Mouse (Mus musculus) lung, postnatal 0 days (tissue): ENCODE measurements around the gene Nfic. TPM values are rescaled to one million over a fixed set of nuclear protein-coding genes. Genes with fewer than 3 reads are reported as not detected.

Experiments
- ATAC-seq: fragments of 200-750 bp; cut with Nextera tagmentation; 2 replicates; pipeline ENCODE4 v1.8.0; 2017; ENCODE audit warnings: moderate library complexity
- DNase-seq: peaks from one replicate; pipeline ENCODE4 v3.0.0-alpha.2; 2016; ENCODE audit warnings: low spot score
- H3K27ac ChIP-seq: fragments of 300-500 bp; sonication (generic); 2 replicates; pipeline ENCODE4 v1.5.1; 2014; ENCODE audit warnings: antibody characterized with exemption, mild to moderate bottlenecking, low read length, mixed read lengths
- H3K27me3 ChIP-seq: fragments of 300-500 bp; sonication (generic); replicated peaks from 2 replicates; pipeline ENCODE4 v1.6.1; 2014; ENCODE audit warnings: low read length, mixed read lengths; ENCODE audit not compliant: insufficient read depth
- H3K36me3 ChIP-seq: fragments of 300-500 bp; sonication (generic); 2 replicates; pipeline ENCODE4 v1.6.1; 2014; ENCODE audit warnings: low read length, mixed read lengths; ENCODE audit not compliant: insufficient read depth
- H3K4me1 ChIP-seq: fragments of 300-500 bp; sonication (generic); 2 replicates; pipeline ENCODE4 v1.6.1; 2014; ENCODE audit warnings: antibody characterized with exemption, low read depth, low read length, mixed read lengths; ENCODE audit not compliant: insufficient read depth
- H3K4me2 ChIP-seq: fragments of 300-500 bp; sonication (generic); replicated peaks from 2 replicates; pipeline ENCODE4 v1.6.1; 2014; ENCODE audit warnings: low read depth, mild to moderate bottlenecking, low read length, moderate library complexity, mixed read lengths
- H3K4me3 ChIP-seq: fragments of 300-500 bp; sonication (generic); 2 replicates; pipeline ENCODE4 v1.5.1; 2014; ENCODE audit warnings: low read depth, low read length
- H3K9ac ChIP-seq: fragments of 300-500 bp; sonication (generic); replicated peaks from 2 replicates; pipeline ENCODE4 v1.6.1; 2014; ENCODE audit warnings: low read depth, mild to moderate bottlenecking
- H3K9me3 ChIP-seq: fragments of 300-500 bp; sonication (generic); 2 replicates; pipeline ENCODE4 v1.6.1; 2016; ENCODE audit warnings: low read length, mixed read lengths
- CTCF ChIP-seq: IDR thresholded peaks from 2 replicates; pipeline ENCODE4 v1.5.1; 2016; ENCODE audit warnings: antibody characterized with exemption, mild to moderate bottlenecking
- EP300 ChIP-seq: IDR thresholded peaks from 2 replicates; pipeline ENCODE4 v1.6.1; 2016; ENCODE audit warnings: antibody characterized with exemption, mild to moderate bottlenecking, control low read depth
- WGBS: fragments of 180-500 bp; shearing (Covaris S2); extraction: QIAGEN DNeasy Blood & Tissue Kit; methylation state at CpG from one replicate; pipeline ENCODE4 v1.1.7; 2014; 5-methylcytosine and 5-hydroxymethylcytosine counted together
- polyA plus RNA-seq: library from polyadenylated mRNA; unstranded; fragments of >200 nt; fragmentation: Nextera tagmentation; extraction: Ambion mirVana; gene quantifications from 2 replicates; pipeline ENCODE4 v1.2.1, GENCODE M21; 2015

The Nfic gene
- polyA plus RNA-seq, 1 experiment from 2014 or later: 73.6 TPM

DNA sequence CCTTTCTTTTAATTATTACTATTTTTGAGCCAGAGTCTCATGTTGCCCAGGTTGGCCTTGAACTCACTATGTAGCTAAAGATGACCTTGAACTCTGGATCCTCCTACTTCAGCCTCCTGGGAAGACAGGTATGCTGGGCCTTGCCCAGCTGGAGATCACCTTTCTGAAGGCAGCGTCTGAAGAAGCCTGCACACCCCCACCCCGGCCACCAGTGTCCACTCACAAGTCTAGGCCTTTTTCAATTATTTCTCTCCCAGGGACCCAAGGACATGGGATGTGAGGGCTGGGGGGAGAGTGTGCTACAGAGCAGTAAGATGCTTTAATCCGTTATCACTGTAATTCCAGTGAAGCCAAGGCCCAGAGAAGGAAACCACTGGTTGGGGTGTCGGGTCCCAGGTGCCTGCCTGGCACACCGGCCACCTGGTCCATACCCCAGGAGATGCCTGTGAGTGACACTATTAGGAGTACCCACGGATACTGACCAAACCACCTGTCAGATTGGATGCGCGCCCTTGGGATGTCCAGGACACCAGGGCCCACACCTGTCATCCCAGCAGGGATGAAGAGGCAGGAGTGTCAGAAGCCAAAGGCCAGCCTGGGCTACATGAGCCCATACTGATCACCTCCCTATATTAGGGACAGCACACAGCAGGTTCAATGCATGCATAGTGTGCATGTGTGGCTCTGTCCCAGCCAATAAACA, 27.5 kb downstream of the Nfic start:
- H3K4me2 ChIP-seq: no peak overlapping the region
- H3K27me3 ChIP-seq: no peaks in the 10 kb centered on the region
- H3K9ac ChIP-seq: no peak overlapping the region
- H3K9me3 ChIP-seq: no peaks in the 10 kb centered on the region
- no peaks in the 10 kb centered on the region for H3K36me3 ChIP-seq
- DNase-seq (no peak), ATAC-seq (no peak)
- no peak overlapping the region for H3K4me3 ChIP-seq
- H3K4me1 ChIP-seq: peaks cover 25% of the 10 kb centered on the region; the same call in 1 of the 2 replicates
- WGBS: 81% methylated on average over 8 of the region's 8 CpGs
- H3K27ac ChIP-seq: no peak overlapping the region
- TF ChIP-seq CTCF (no peak), EP300 (no peak)

DNA sequence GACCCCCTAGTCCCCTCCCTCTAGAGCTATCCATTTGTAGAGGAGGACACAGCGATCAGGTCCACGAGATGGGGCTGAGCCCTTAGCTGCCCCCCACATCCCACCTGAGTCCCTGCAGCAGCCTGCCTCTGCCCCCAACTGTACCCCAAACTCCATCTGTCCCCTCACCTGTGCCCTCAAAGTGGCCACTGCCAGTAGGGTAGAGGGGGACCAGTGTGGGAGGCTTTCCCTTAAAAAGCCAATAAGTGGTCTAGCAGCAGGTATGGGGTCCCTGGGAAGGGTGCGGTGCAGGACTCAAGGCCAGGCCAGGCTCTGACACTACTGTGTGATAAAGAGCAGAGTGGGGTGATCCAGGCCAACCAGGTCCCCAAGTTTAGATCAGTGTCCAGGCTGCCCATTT, 28.1 kb downstream of the Nfic start:
- H3K27ac ChIP-seq: no peak overlapping the region
- TF ChIP-seq CTCF (no peak), EP300 (no peak)

DNA sequence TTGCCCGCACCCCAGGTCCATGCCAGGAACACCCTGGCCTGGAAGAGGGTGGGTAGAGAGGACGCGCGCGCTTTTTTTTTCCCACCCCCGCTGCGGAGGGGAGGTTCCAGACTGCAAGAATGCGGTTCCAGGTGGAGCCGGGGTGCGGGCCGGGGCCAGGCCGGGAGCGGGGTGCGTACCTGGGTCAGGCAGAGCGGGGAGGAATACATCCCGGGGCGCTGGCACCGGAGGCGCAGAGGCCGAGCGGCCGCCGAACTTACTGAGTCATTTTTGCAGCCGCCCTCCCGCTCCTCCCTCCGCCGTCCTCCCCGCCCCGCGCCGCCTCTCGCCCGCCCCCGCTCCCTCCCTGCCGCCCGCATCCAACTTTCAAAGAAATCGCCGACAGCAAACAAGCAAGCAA, 28.5 kb downstream of the Nfic start:
- Histone ChIP-seq H3K9ac (peak overlapping the region; percentile 13), H3K27ac (no peak overlapping the region), H3K27me3 (no peaks in the 10 kb centered on the region), H3K9me3 (no peaks in the 10 kb centered on the region), H3K36me3 (no peaks in the 10 kb centered on the region), H3K4me3 (peak overlapping the region; percentile 53), H3K4me1 (peaks cover 25% of the 10 kb centered on the region; the same call in 1 of the 2 replicates), H3K4me2 (peak overlapping the region; percentile 89)
- no peak for TF ChIP-seq EP300
- no peak for TF ChIP-seq CTCF
- ATAC-seq: no peak
- peak; percentile 66 for DNase-seq
- WGBS: under 1% methylated on average over 18 of the region's 38 CpGs

More for the DNA sequence above, 28.1 kb downstream of the Nfic start:
- peaks cover 25% of the 10 kb centered on the region; the same call in 1 of the 2 replicates for H3K4me1 ChIP-seq
- no peaks in the 10 kb centered on the region for H3K9me3 ChIP-seq
- H3K27me3 ChIP-seq: no peaks in the 10 kb centered on the region
- H3K36me3 ChIP-seq: no peaks in the 10 kb centered on the region
- no peak for ATAC-seq
- peak overlapping the region; percentile 53 for H3K4me3 ChIP-seq
- H3K4me2 ChIP-seq: peak overlapping the region; percentile 89
- no peak for DNase-seq
- peak overlapping the region; percentile 13; the same call in 1 of the 2 replicates for H3K9ac ChIP-seq
- WGBS: 43% methylated on average over 3 of the region's 3 CpGs

DNA sequence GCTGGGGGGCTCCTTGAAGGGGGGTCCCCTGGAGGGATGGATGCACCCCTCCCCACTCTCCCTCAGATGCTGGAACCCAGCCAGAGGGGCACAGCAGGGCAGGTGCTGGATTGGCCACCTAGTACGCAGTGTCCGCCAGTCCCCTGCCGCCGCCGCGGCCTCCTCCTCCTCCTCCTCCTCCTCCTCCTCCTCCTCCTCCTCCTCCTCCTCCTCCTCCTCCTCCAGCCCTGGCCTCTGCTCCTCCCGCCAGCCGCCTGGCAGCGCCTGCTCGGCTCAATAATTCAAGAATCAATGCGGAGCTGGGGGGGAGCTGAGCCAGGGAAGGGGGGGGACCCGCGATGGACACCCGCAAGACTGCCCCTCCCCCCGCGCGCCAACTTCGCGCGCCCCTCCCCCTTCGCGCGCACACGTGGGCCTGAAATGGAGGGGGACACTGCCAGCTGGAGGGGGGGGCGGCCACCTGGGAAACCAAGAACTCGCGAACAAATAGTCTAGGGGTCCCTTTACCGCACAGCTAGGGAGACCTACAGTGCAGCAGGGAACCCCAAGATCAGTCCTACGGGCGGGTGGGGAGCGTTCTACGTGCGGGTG, 29.3 kb downstream of the Nfic start:
- TF ChIP-seq EP300: no peak
- no peak for TF ChIP-seq CTCF

DNA sequence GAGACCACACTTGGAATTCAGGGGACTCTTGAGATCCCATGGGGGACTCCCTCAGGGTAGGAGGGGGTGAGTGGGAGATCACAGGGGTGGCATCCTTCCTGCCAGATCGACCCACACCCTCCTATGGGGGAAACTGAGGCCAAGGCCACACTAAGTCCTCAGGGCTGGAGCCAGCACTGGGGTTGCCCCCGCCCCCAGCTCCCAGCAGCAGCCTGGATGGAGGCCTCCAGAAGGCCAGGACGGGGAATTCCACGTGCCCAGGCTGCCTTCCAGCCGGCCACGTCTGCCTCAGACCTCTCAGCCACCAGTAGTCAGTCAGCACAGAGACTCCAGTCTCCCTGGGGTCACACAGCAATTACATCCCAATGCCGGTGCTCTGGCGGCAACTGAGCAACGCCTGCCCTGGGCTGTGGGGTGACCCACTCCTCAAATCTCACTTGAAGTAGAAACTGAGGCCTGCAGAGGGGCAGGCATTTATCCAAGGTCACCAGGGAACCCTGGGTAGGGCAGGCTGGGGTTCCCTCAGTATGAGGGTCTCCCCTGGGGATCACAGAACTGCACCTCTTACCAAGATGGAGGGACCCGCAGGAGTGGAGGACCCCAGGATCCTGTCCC, 30.1 kb downstream of the Nfic start:
- Histone ChIP-seq H3K36me3 (no peaks in the 10 kb centered on the region), H3K27ac (0 out of 2 replicates have a peak overlapping the region, but pooled peaks have one; percentile 35), H3K4me3 (no peak overlapping the region), H3K9me3 (no peaks in the 10 kb centered on the region), H3K9ac (no peak overlapping the region), H3K27me3 (no peaks in the 10 kb centered on the region), H3K4me2 (peak overlapping the region; percentile 89), H3K4me1 (peaks cover 20% of the 10 kb centered on the region; the same call in 1 of the 2 replicates)
- no peak for ATAC-seq
- TF ChIP-seq EP300: no peak
- 38% methylated on average over 10 of the region's 10 CpGs for WGBS
- peak; percentile 5 for DNase-seq

More for the DNA sequence above, 29.3 kb downstream of the Nfic start:
- Histone ChIP-seq H3K4me1 (peaks cover 24% of the 10 kb centered on the region; the same call in 1 of the 2 replicates), H3K4me3 (peak overlapping the region; percentile 53), H3K4me2 (peak overlapping the region; percentile 89), H3K9me3 (no peaks in the 10 kb centered on the region), H3K9ac (peak overlapping the region; percentile 13; the same call in 1 of the 2 replicates), H3K27me3 (no peaks in the 10 kb centered on the region), H3K36me3 (no peaks in the 10 kb centered on the region), H3K27ac (no peak overlapping the region)
- under 1% methylated on average over 12 of the region's 33 CpGs for WGBS
- ATAC-seq (no peak), DNase-seq (peak; percentile 12)
